Mouse (Mus musculus) liver, postnatal 0 days (tissue): ENCODE results near the gene Grid1. TPM values are rescaled to one million over a fixed set of nuclear protein-coding genes. Genes with fewer than 3 reads are reported as not detected.

ENCODE experiments used
- ATAC-seq: fragments of 200-750 bp; cut with Nextera tagmentation; 2 replicates; pipeline ENCODE4 v1.8.0; 2017; ENCODE audit warnings: mild to moderate bottlenecking, moderate library complexity
- DNase-seq: peaks from one replicate; pipeline ENCODE4 v3.0.0-alpha.2; 2016
- H3K27ac ChIP-seq: fragments of 300-500 bp; sonication (generic); 2 replicates; pipeline ENCODE4 v1.5.1; 2014; ENCODE audit warnings: antibody characterized with exemption, moderate library complexity, mild to moderate bottlenecking, low read depth
- H3K27me3 ChIP-seq: fragments of 300-500 bp; sonication (generic); 2 replicates; pipeline ENCODE4 v1.6.1; 2014; ENCODE audit warnings: low read length, control low read depth, mixed read lengths; ENCODE audit not compliant: insufficient read depth
- H3K36me3 ChIP-seq: fragments of 300-500 bp; sonication (generic); replicated peaks from 2 replicates; pipeline ENCODE4 v1.6.1; 2014; ENCODE audit warnings: mild to moderate bottlenecking, control low read depth, low read length, moderate library complexity, mixed read lengths; ENCODE audit not compliant: insufficient read depth
- H3K4me1 ChIP-seq: fragments of 300-500 bp; sonication (generic); 2 replicates; pipeline ENCODE4 v1.6.1; 2014; ENCODE audit warnings: antibody characterized with exemption, mild to moderate bottlenecking, control low read depth; ENCODE audit not compliant: insufficient read depth
- H3K4me2 ChIP-seq: fragments of 300-500 bp; sonication (generic); 2 replicates; pipeline ENCODE4 v1.6.1; 2014; ENCODE audit warnings: low read depth, mild to moderate bottlenecking, low read length, moderate library complexity, mixed read lengths
- H3K4me3 ChIP-seq: fragments of 300-500 bp; sonication (generic); 2 replicates; pipeline ENCODE4 v1.5.1; 2014; ENCODE audit warnings: low read depth, low read length
- H3K9ac ChIP-seq: fragments of 300-500 bp; sonication (generic); replicated peaks from 2 replicates; pipeline ENCODE4 v1.6.1; 2014; ENCODE audit warnings: mild to moderate bottlenecking, moderate library complexity
- H3K9me3 ChIP-seq: fragments of 300-500 bp; sonication (generic); 2 replicates; pipeline ENCODE4 v1.6.1; 2016; ENCODE audit warnings: mild to moderate bottlenecking, control low read depth, low read length, mixed read lengths
- CTCF ChIP-seq: sonication (generic); IDR thresholded peaks from 2 replicates; pipeline ENCODE4 v1.5.1; 2016; ENCODE audit warnings: antibody characterized with exemption, low read depth
- EP300 ChIP-seq: IDR thresholded peaks from 2 replicates; pipeline ENCODE4 v1.6.1; 2016; ENCODE audit warnings: antibody characterized with exemption, low read depth, mild to moderate bottlenecking
- WGBS: fragments of 180-500 bp; shearing (Covaris S2); extraction: QIAGEN DNeasy Blood & Tissue Kit; methylation state at CpG from one replicate; pipeline ENCODE4 v1.1.7; 2014; ENCODE audit not compliant: insufficient replicate concordance; 5-methylcytosine and 5-hydroxymethylcytosine counted together
- polyA plus RNA-seq: library from polyadenylated mRNA; unstranded; fragments of >200 nt; fragmentation: Nextera tagmentation; extraction: Ambion mirVana; gene quantifications from 2 replicates; pipeline ENCODE4 v1.2.1, GENCODE M21; 2015

Gene Grid1
- polyA plus RNA-seq, 1 experiment from 2014 or later = not detected

GRCm38 (mm10) chr14:34879996-34880395 is 60.1 kb downstream of the Grid1 start:
- Histone ChIP-seq H3K4me2 (no peak overlapping the region), H3K9ac (no peak overlapping the region), H3K36me3 (no peaks in the 10 kb centered on the region), H3K27ac (no peak overlapping the region), H3K4me1 (no peaks in the 10 kb centered on the region), H3K4me3 (no peak overlapping the region), H3K27me3 (no peaks in the 10 kb centered on the region), H3K9me3 (no peaks in the 10 kb centered on the region)
- DNase-seq = no peak
- no peak for TF ChIP-seq EP300
- TF ChIP-seq CTCF = no peak
- ATAC-seq = no peak
- WGBS = 39% methylated on average over 6 of the region's 6 CpGs

GRCm38 (mm10) chr14:34880431-34881421 is 60.8 kb downstream of the Grid1 start:
- Histone ChIP-seq H3K36me3 (no peaks in the 10 kb centered on the region), H3K9ac (no peak overlapping the region), H3K9me3 (no peaks in the 10 kb centered on the region), H3K27ac (no peak overlapping the region), H3K4me2 (no peak overlapping the region), H3K27me3 (no peaks in the 10 kb centered on the region), H3K4me1 (no peaks in the 10 kb centered on the region), H3K4me3 (no peak overlapping the region)
- 28% methylated on average over 8 of the region's 8 CpGs for WGBS
- DNase-seq (no peak), ATAC-seq (no peak)
- TF ChIP-seq CTCF (no peak), EP300 (no peak)

- ATAC-seq (no peak), DNase-seq (no peak)
- Histone ChIP-seq H3K4me2 (no peak overlapping the region), H3K4me1 (no peaks in the 10 kb centered on the region), H3K4me3 (no peak overlapping the region), H3K27ac (no peak overlapping the region), H3K9me3 (no peaks in the 10 kb centered on the region), H3K27me3 (no peaks in the 10 kb centered on the region), H3K9ac (no peak overlapping the region), H3K36me3 (no peaks in the 10 kb centered on the region)
- TF ChIP-seq EP300 (no peak), CTCF (no peak)
- 85% methylated on average over 11 of the region's 11 CpGs for WGBS
Measured at GRCm38 (mm10) chr14:34884194-34884593, 64.3 kb downstream of the Grid1 start.

- Histone ChIP-seq H3K4me3 (no peak overlapping the region), H3K9me3 (no peaks in the 10 kb centered on the region), H3K27me3 (no peaks in the 10 kb centered on the region), H3K4me1 (no peaks in the 10 kb centered on the region), H3K9ac (no peak overlapping the region), H3K27ac (no peak overlapping the region), H3K4me2 (no peak overlapping the region), H3K36me3 (no peaks in the 10 kb centered on the region)
- ATAC-seq (no peak), DNase-seq (no peak)
- TF ChIP-seq EP300 = no peak
- no peak for TF ChIP-seq CTCF
- 78% methylated on average over 3 of the region's 3 CpGs for WGBS
Measured at GRCm38 (mm10) chr14:34884611-34885010, 64.7 kb downstream of the Grid1 start.

- WGBS = 9% methylated on average over 6 of the region's 6 CpGs
- no peak for DNase-seq
Measured at GRCm38 (mm10) chr14:34891769-34892532, 72.0 kb downstream of the Grid1 start.

More at GRCm38 (mm10) chr14:34891769-34892532, 72.0 kb downstream of the Grid1 start:
- Histone ChIP-seq H3K36me3 (no peaks in the 10 kb centered on the region), H3K4me3 (no peak overlapping the region), H3K4me2 (no peak overlapping the region), H3K9ac (no peak overlapping the region), H3K27me3 (no peaks in the 10 kb centered on the region), H3K9me3 (no peaks in the 10 kb centered on the region), H3K4me1 (no peaks in the 10 kb centered on the region), H3K27ac (no peak overlapping the region)
- TF ChIP-seq EP300 (no peak), CTCF (no peak)
- no peak for ATAC-seq
